10 mouse cellular contexts compared by ENCODE assay signal in genomic region chr15:99505324-99506095, GRCm38 (mm10). TPM values are rescaled to one million over a fixed set of nuclear protein-coding genes. Genes with fewer than 3 reads are reported as not detected.
DNase-seq lines count a peak whose midpoint lies in the region; TF ChIP-seq lines count a peak whose summit lies in the region.
"Had no signal": no experiment of that assay in that cellular context is flagged by ENCODE, and none has a peak within 500 bp of the region (broad histone marks: within the 10 kb centered on the region; RNA-seq: fewer than 3 reads in every experiment).

No protein-coding gene starts in this region.

- peak overlapping the region; percentile 67; the same call in 1 of the 2 replicates for H3K27ac ChIP-seq in layer of hippocampus, adult 2 months

- TF ChIP-seq CTCF in layer of hippocampus, adult 2 months (conservative IDR thresholded peaks at IDR 0.05), result no peak

- H3K4me3 ChIP-seq in layer of hippocampus, adult 2 months, result no peak overlapping the region

- DNase-seq in cerebellum, adult 8-10 months, result peak; percentile 18
- DNase-seq in cerebellum, postnatal 4 days (ENCODE audit: low spot score in 2 of 2), result no peak
- DNase-seq in layer of hippocampus, adult 2 months (ENCODE audit: low spot score in 2 of 2), result no peak
- no peak for DNase-seq in layer of hippocampus, postnatal 14 days (ENCODE audit: low spot score in 2 of 2)
- DNase-seq in cerebellum, adult 9-11 months, result peak; percentile 43
- DNase-seq in ovary, postnatal 14 days (ENCODE audit: low spot score), result peak; percentile 47
- no peak for DNase-seq in spleen, postnatal 14 days (ENCODE audit: low spot score in 2 of 2)
- DNase-seq in spleen, postnatal 36 days (ENCODE audit: low spot score in 2 of 2), result no peak
- DNase-seq: heart, postnatal 36 days; right cerebral cortex, adult 18-20 months had no signal

RNA-seq across cellular contexts. Expression of gene Faim2, which starts 22.5 kb away (rescaled TPM):
- total RNA-seq in layer of hippocampus, adult 2 months (2021), result 100 to 1,000 TPM; 394 to 431 TPM
- 100 to 1,000 TPM; 145 to 153 TPM for total RNA-seq in layer of hippocampus, postnatal 14 days (2021)

RNA-seq across cellular contexts. Expression of gene Bcdin3d, which starts 31.0 kb away (rescaled TPM):
- 1 to 10 TPM; 4.0 to 5.5 TPM for total RNA-seq in layer of hippocampus, adult 2 months (2021)
- total RNA-seq in layer of hippocampus, postnatal 14 days (2021), result 1 to 10 TPM; 4.3 to 5.0 TPM

RNA-seq across cellular contexts. Expression of gene Nckap5l, which starts 48.0 kb away (rescaled TPM):
- total RNA-seq in layer of hippocampus, adult 2 months (2021), result 10 to 100 TPM; 17.1 to 18.5 TPM
- total RNA-seq in layer of hippocampus, postnatal 14 days (2021), result 10 to 100 TPM; 29.1 to 34.9 TPM

Comparison
In these comparisons a context has a peak if more than half of its experiments do, and no peak if none do; other contexts are left out.
1. DNase-seq: peak in cerebellum, adult 8-10 months (single experiment), cerebellum, adult 9-11 months (single experiment) and ovary, postnatal 14 days (single experiment); none in cerebellum, postnatal 4 days (0 of 2), layer of hippocampus, adult 2 months (0 of 2), layer of hippocampus, postnatal 14 days (0 of 2), spleen, postnatal 14 days (0 of 2) and spleen, postnatal 36 days (0 of 2).